Mouse (Mus musculus) right cerebral cortex, adult 2 months (tissue): ENCODE data around the gene Gamt.
"Not testable (repeated sequence)": the region's sequence is repeated elsewhere in the genome, so short reads cannot be mapped to it uniquely, and the experiment has no call there.

Source experiments
- DNase-seq, 2 experiments: peaks; one replicate each; pipeline ENCODE4 v3.0.0; 2021 to 2022; ENCODE audit warnings: low spot score in 2 of 2

Gamt gene

DNA sequence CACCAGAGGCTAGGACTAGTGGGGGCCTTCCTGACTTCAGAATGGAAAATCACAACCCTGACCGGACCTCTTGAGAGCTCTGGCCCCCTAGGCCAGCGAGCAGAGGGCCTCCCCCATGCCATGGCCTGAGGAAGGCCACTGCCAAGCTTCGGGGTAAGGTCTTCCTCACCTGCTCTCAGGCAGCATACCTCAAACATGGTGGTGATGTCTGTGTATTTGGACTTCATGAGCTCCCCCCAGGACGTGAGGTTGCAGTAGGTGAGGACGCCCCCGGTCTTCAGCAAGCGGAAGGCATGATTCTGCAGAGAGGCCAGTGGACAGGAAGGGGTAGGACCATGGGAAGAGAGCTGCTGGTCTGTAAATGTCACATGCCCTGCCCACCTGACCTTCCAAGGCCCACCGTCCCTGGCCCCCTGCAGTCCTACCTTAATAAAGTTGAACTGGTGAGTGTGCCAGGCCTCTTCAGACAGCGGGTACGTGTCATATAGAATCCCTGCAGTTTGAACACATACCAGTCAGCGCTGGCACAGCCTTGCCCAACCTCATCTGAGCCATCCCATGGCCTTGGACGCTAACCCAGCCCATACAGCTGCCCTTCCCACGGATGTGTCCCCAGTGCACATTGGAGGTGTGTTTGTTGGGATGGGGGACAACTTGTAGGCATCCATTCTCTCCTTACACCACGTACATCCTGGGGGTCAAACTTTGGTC is 1.9 kb downstream of the Gamt start:
- no peak for DNase-seq

DNA sequence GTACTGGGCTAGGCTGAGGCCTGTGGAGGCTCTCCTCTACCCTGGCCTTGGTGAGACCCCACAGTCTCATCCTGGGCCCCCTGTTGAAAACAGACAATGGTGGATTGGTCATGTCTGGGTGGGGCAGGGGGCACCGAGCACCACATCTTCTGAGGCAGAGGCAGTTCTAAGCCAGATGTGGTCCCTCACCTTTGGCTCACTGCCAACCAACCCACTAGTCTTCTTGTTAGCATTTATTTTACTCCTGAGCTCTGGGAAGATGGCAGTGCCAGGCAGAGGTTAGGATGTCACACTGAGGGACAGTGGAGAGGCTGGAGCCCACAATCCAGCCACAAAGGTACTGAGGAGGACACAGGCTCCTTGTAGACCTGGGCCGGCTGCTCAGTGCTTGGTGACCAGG is 2.9 kb downstream of the Gamt start:
- DNase-seq: no peak

GRCm38 (mm10) chr10:80255881-80256535 is 4.8 kb downstream of the Gamt start:
- no peak for DNase-seq

- no peak for DNase-seq
These were observed 6.2 kb downstream of the Gamt start for GRCm38 (mm10) chr10:80254331-80255297.

GRCm38 (mm10) chr10:80253551-80253950 is 7.3 kb downstream of the Gamt start:
- DNase-seq: no peak

- no peak for DNase-seq
These were observed 8.1 kb downstream of the Gamt start for GRCm38 (mm10) chr10:80252493-80253274.

DNA sequence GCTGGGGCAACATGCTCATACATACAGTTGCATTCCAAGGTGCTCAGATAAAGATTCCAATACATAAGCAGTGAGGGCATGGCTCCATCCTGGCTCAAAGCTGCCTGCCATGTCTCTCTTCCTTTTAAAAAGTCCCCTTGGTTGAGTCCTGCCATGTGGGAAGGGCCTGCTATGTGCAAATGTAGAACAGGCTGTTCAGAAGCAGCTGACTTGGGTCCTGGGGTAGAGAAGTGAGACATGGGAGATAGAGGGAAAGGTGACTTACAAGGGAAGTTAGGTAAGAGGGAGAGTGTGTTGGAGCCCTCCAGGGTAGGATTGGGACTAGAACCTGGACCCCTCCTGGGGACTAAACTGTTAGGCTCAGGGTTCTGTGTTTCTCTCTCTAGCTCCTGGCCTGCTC is 8.8 kb downstream of the Gamt start:
- DNase-seq: no peak

DNA sequence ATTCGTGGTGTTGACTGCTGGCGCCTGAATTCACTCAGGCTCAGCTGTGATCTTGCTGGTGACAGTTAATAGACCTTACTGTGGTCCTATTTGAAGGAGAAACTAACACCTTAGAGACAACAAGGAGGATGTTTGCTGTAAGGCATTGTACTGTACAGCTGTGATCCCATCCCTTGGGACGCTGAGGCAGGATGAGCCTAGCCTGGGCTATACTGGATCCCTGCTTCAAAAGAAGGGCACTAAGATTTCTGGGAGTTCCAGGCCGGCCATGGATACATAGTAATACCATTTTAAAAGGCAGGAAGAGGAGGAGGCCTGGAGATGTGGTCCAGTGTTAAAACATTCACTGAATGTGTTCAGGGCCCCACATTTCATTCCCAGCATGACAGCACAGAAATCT is 10.2 kb downstream of the Gamt start:
- no peak for DNase-seq

DNA sequence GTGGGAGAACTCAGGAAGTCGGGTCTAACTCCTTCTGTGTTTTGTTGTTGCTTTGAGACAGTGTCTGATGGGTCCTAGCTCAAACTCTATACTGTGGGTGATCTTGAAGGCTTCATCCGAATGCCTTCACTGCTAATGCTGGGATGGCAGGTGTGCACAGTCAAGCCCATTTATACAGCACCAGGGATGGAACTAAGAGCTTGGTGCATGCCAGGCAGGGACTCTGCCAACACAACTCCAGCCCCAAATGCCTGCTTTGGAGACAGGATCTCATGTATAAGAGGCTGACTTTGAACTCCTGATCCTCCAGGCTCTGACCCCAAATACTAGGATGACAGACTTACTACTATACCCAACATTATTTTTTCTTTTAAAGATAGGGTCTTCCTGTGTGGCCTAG is 10.8 kb downstream of the Gamt start:
- DNase-seq: no peak

DNA sequence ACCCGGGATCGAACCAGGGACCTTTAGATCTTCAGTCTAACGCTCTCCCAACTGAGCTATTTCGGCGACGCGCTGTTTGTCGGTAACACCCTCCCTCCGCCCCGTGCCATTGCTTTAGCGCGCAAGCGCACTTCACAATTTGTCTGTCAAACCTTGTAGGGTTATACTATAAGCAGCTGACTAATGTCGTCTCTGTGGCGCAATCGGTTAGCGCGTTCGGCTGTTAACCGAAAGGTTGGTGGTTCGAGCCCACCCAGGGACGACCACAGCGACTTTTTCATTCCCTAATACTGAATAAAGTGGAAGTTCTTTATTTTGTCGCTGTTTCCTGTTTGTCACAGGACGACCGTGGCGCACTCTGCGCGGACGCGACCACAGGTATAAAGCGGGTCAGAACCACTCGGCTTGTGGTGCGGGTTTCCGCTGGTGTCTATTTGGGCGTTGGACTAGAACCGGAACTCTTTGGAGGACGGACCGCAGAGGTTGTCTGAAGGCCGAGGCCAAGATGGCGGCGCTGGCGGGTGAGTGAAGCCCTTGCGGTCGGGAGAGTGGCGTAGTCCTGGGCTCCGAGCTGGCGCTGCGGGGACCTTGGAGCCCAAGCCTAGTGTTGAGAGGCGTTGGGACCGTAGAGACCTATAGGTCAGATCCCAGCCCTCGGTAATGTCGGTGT is 11.7 kb downstream of the Gamt start, which contains the start of gene Ndufs7:
Ndufs7 (plus strand) TSS at position 151 of the 670 bp plus-strand sequence.
- DNase-seq: peak; percentile 97 to 98

GRCm38 (mm10) chr10:80248437-80248836 is 12.4 kb downstream of the Gamt start:
- not testable (repeated sequence) for DNase-seq

GRCm38 (mm10) chr10:80247849-80248248 is 13.0 kb downstream of the Gamt start:
- DNase-seq: no peak

DNA sequence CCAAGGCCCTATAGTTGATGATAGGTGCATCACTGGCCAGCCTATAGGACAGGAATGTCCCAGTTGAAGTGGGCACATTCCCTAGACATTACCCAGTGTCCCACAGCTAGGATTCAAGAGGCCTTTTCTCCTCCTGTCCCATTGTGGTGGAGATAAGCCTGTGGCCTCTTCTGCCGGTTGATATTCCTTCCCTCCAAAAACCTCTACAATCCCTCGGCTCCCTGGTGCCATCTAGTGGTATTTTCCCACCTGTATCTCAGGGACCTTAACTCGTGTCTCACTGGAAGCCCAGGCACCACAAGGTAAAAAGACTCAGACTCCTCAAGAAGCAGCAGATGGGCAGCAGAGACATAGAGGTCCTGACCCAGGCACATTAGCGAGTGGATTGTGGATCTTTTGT is 15.2 kb downstream of the Gamt start:
- peak; percentile 81 to 93 for DNase-seq

DNA sequence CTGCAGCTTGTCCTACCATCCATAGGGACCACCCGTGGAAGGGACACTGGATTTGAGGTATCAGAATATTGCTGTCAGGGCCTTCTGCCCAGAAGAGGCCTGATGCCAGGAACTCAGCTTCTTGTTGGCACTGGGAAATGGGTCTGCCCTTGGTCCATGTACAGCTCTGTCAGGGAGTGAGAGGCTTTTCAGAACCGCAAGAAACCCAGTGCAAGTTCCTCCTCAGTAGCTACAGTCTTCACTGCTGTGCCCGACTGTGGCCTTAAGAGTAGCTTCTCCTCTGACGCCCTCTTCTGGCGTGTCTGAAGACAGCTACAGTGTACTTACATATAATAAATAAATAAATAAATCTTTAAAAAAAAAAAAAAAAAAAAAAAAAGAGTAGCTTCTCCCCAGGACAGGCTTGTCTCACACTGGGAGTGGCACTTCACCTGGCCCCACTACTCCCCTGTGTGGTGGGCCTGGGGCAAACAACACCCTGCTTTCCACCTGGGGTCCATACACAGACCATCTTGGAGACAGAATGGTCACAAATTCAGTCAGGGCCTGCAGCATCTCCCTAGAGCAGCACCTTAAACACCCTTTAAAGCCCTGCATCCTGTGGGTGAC is 15.9 kb downstream of the Gamt start:
- peak in 1 of 2 experiments; percentile 26 for DNase-seq

- DNase-seq: no peak
These were observed 18.2 kb downstream of the Gamt start for GRCm38 (mm10) chr10:80242607-80243006.

- no peak for DNase-seq
These were observed 18.7 kb downstream of the Gamt start for GRCm38 (mm10) chr10:80242088-80242487.

DNA sequence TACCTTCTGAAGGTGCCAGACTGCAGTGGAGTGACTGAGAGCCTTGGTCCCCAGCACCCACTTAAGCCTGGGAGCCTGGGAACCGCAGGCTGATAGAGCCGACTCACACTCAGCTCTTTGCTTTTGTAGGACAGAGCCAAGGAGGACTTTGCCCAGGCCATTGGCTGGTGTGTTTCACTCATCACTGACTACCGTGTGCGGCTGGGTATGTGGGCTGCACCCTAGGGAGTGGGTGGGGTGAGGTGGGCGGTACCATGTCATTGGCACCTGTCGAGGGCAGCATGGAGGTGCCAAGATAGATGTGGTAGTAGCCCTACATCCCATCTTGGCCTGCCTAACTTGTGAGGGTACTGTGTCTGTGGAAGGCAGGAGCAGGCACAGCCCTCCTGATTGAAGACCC is 21.0 kb downstream of the Gamt start:
- no peak for DNase-seq

- no peak for DNase-seq
These were observed 22.5 kb downstream of the Gamt start for GRCm38 (mm10) chr10:80238306-80238705.

- no peak for DNase-seq
These were observed 23.8 kb downstream of the Gamt start for GRCm38 (mm10) chr10:80237020-80237419.

DNA sequence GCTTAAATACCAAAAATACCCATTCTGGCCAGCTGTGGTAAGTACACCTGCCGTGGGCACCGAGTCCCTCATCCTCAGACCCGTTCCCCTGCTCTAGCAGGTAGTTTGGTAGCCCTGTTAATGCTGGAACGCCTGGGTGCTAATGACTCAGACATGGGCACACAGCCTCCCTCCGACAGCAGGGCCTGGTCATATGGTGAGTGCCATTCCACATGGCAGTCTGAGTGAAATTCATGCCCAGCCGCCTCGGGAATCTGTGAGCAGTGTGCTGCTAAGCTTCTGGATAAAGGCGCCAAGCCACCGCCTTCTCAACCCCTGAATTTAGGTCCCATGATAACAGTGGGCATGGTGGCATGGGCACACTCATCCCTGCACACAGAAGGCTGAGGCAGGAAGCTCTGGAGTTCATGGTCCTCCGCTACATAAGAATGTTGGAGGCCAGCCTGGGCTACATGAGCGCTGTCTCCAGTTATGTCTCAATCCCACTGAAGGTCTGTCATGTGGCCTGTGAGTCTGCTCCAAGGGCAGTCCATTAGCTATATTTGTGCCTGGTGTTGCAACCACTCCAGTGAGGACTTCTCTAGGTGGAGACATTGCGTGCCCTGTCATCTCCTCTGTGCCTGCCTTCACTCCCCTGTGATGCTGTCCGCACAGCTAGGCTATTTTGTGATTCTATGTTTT is 24.5 kb downstream of the Gamt start:
- no peak for DNase-seq
